Mouse (Mus musculus) gonadal fat pad, adult 2 months (tissue): ENCODE data around the gene Poc1a. TPM values are rescaled to one million over a fixed set of nuclear protein-coding genes. Genes with fewer than 3 reads are reported as not detected.

Experiments
- DNase-seq: peaks from one replicate; pipeline ENCODE4 v3.0.0-alpha.2; 2012; ENCODE audit warnings: low read depth
- polyA plus RNA-seq: library from polyadenylated mRNA; depleted of rRNA; stranded (reverse); fragments of >200 nt; gene quantifications from 2 replicates; pipeline ENCODE4 v1.2.3, GENCODE M21; 2012

Poc1a gene
- polyA plus RNA-seq, 1 experiment, result 5.4 TPM

- DNase-seq, result no peak
These were observed 57.8 kb downstream of the Poc1a start for GRCm38 (mm10) chr9:106338462-106339172.

- no peak for DNase-seq
These were observed 58.3 kb downstream of the Poc1a start for GRCm38 (mm10) chr9:106339173-106339558.

GRCm38 (mm10) chr9:106339730-106340129, 58.9 kb downstream of the Poc1a start:
- no peak for DNase-seq

GRCm38 (mm10) chr9:106340501-106341312, 59.8 kb downstream of the Poc1a start:
- no peak for DNase-seq

GRCm38 (mm10) chr9:106341313-106341686, 60.4 kb downstream of the Poc1a start:
- DNase-seq, result no peak

- DNase-seq, result no peak
These were observed 61.7 kb downstream of the Poc1a start for GRCm38 (mm10) chr9:106342573-106342972.

- no peak for DNase-seq
These were observed 64.3 kb downstream of the Poc1a start for GRCm38 (mm10) chr9:106345167-106345566.

GRCm38 (mm10) chr9:106345630-106346029, 64.8 kb downstream of the Poc1a start:
- DNase-seq, result no peak

GRCm38 (mm10) chr9:106348281-106348680, 67.4 kb downstream of the Poc1a start:
- DNase-seq, result no peak

- DNase-seq, result no peak
These were observed 68.2 kb downstream of the Poc1a start for GRCm38 (mm10) chr9:106349075-106349474.

GRCm38 (mm10) chr9:106351178-106351577, 70.3 kb downstream of the Poc1a start:
- DNase-seq, result no peak

- DNase-seq, result no peak
These were observed 72.9 kb downstream of the Poc1a start for GRCm38 (mm10) chr9:106353779-106354178.

- no peak for DNase-seq
These were observed 73.9 kb downstream of the Poc1a start for GRCm38 (mm10) chr9:106354810-106355209.

- no peak for DNase-seq
These were observed 74.5 kb downstream of the Poc1a start for GRCm38 (mm10) chr9:106355217-106355974.

- DNase-seq, result no peak
These were observed 75.1 kb downstream of the Poc1a start for GRCm38 (mm10) chr9:106355975-106356286.

- no peak for DNase-seq
These were observed 75.5 kb downstream of the Poc1a start for GRCm38 (mm10) chr9:106356323-106356844.

GRCm38 (mm10) chr9:106357167-106357566, 76.3 kb downstream of the Poc1a start:
- no peak for DNase-seq

GRCm38 (mm10) chr9:106359297-106359696, 78.4 kb downstream of the Poc1a start:
- no peak for DNase-seq

GRCm38 (mm10) chr9:106361140-106361539, 80.3 kb downstream of the Poc1a start:
- no peak for DNase-seq

GRCm38 (mm10) chr9:106365333-106365732, 84.5 kb downstream of the Poc1a start:
- DNase-seq, result no peak

- no peak for DNase-seq
These were observed 85.3 kb downstream of the Poc1a start for GRCm38 (mm10) chr9:106366188-106366587.

GRCm38 (mm10) chr9:106367001-106367400, 86.1 kb downstream of the Poc1a start:
- DNase-seq, result no peak
